Mouse (Mus musculus) fat pad, adult 2 months (tissue): ENCODE data around the gene Ppip5k2.

Experiments
- DNase-seq: peaks from one replicate; pipeline ENCODE4 v3.0.0-alpha.2; 2011; ENCODE audit warnings: low read depth, low spot score; ENCODE audit errors: extremely low read depth

The Ppip5k2 gene

GRCm38 (mm10) chr1:97661406-97662241 is 108.6 kb downstream of the Ppip5k2 start, which contains the start of gene D1Ertd622e:
TSS of gene D1Ertd622e (minus strand) at chr1:97662074.
- DNase-seq: no peak

GRCm38 (mm10) chr1:97660687-97661405 is 109.4 kb downstream of the Ppip5k2 start:
- no peak for DNase-seq

GRCm38 (mm10) chr1:97659405-97659804 is 110.8 kb downstream of the Ppip5k2 start:
- DNase-seq: no peak

- no peak for DNase-seq
Observed at GRCm38 (mm10) chr1:97657786-97658185, 112.4 kb downstream of the Ppip5k2 start.

GRCm38 (mm10) chr1:97657201-97657600 is 113.0 kb downstream of the Ppip5k2 start:
- DNase-seq: no peak
